Mouse (Mus musculus) liver, embryonic 11.5 days (tissue): ENCODE measurements at regions not wholly inside any gene's neighbourhood (a gene's known extent, or its start where the extent isn't known, plus 50 kb on each side); places are given as distances from the start of the nearest gene placed in this dataset.
"Not testable (repeated sequence)": the region's sequence is repeated elsewhere in the genome, so short reads cannot be mapped to it uniquely, and the experiment has no call there.

Experiments
- ATAC-seq: fragments of 200-750 bp; cut with Nextera tagmentation; replicated peaks from 2 replicates; pipeline ENCODE4 v1.8.0; 2017; ENCODE audit warnings: moderate number of reproducible peaks, mild to moderate bottlenecking, moderate TSS enrichment, moderate library complexity; ENCODE audit not compliant: low FRiP score
- DNase-seq: peaks from one replicate; pipeline ENCODE4 v3.0.0-alpha.2; 2017; ENCODE audit warnings: low spot score
- H3K27ac ChIP-seq: fragments of 300-500 bp; sonication (generic); 2 replicates; pipeline ENCODE4 v1.5.1; 2014; ENCODE audit warnings: mild to moderate bottlenecking, low read depth, low read length, control low read depth
- H3K27me3 ChIP-seq: fragments of 300-500 bp; sonication (generic); replicated peaks from 2 replicates; pipeline ENCODE4 v1.6.1; 2014; ENCODE audit warnings: low read length, mixed read lengths; ENCODE audit not compliant: control insufficient read depth, insufficient read depth
- H3K36me3 ChIP-seq: fragments of 300-500 bp; sonication (generic); 2 replicates; pipeline ENCODE4 v1.6.1; 2014; ENCODE audit warnings: mild to moderate bottlenecking, low read length, moderate library complexity, mixed read lengths; ENCODE audit not compliant: control insufficient read depth, insufficient read depth
- H3K4me1 ChIP-seq: fragments of 300-500 bp; sonication (generic); replicated peaks from 2 replicates; pipeline ENCODE4 v1.6.1; 2014; ENCODE audit warnings: low read length, mixed read lengths; ENCODE audit not compliant: control insufficient read depth, insufficient read depth
- H3K4me2 ChIP-seq: fragments of 300-500 bp; sonication (generic); 2 replicates; pipeline ENCODE4 v1.6.1; 2014; ENCODE audit warnings: mild to moderate bottlenecking, control low read depth, moderate library complexity
- H3K4me3 ChIP-seq: fragments of 300-500 bp; sonication (generic); 2 replicates; pipeline ENCODE4 v1.5.1; 2014; ENCODE audit warnings: low read depth, low read length, control low read depth
- H3K9ac ChIP-seq: fragments of 300-500 bp; sonication (generic); 2 replicates; pipeline ENCODE4 v1.6.1; 2014; ENCODE audit warnings: low read depth, low read length, control low read depth
- H3K9me3 ChIP-seq: fragments of 300-500 bp; sonication (generic); 2 replicates; pipeline ENCODE4 v1.6.1; 2016; ENCODE audit warnings: low read length, inconsistent platforms, mixed read lengths; ENCODE audit not compliant: control insufficient read depth
- whole genome bisulfite sequencing: fragments of 180-500 bp; shearing (Covaris S2); extraction: QIAGEN DNeasy Blood & Tissue Kit; methylation state at CpG from one replicate; pipeline ENCODE4 v1.1.7; 2014; 5-methylcytosine and 5-hydroxymethylcytosine counted together

GRCm38 (mm10) chr7:113035751-113036150 lies 82.0 kb downstream of the Rassf10 start:
- H3K4me3 ChIP-seq, result no peak overlapping the region
- WGBS, result 82% methylated on average over 4 of the region's 4 CpGs
- no peaks in the 10 kb centered on the region for H3K4me1 ChIP-seq
- H3K4me2 ChIP-seq, result no peak overlapping the region
- no peaks in the 10 kb centered on the region for H3K36me3 ChIP-seq
- no peak overlapping the region for H3K9ac ChIP-seq
- no peaks in the 10 kb centered on the region for H3K9me3 ChIP-seq
- no peaks in the 10 kb centered on the region for H3K27me3 ChIP-seq
- ATAC-seq (no peak), DNase-seq (no peak)
- no peak overlapping the region for H3K27ac ChIP-seq

DNA sequence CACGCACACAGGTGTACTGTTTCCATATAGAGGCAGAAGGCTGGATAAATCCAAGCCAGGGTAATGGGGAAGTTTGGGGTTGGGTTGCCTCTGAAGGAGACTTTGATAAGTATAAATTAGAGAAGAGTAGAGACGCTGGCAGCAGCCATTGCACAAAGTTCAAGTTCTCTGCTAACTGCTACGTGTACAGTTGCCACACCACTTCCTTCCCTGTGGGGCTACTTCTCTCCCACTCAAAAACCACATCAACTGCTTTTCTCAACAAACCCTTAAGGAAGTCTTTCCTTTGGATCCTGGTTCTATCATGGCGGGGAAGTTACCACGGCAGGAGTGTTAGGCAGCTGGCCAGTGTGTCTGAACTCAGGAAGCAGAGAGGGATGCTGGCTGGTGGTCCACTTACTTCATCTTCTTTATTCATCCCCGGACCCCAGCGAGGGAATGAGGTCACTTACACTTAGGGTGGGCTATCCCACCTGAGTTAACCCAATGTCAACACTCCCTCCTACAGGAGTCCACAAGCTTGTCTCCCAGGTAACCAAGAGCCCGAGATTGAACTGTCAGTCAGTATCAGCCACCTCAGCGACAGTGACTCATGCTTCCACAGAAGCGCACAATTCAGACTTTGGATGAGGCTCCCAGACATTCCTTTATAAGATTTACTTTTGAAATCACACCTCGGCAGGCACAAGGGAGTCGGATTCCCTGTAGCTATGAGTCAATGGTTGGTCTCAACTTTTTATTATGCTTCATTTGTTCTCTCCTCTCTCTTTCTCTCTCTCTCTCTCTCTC lies 84.3 kb downstream of the Rassf10 start:
- H3K9me3 ChIP-seq, result no peaks in the 10 kb centered on the region
- no peak overlapping the region for H3K4me2 ChIP-seq
- 69% methylated on average over 12 of the region's 12 CpGs for WGBS
- no peaks in the 10 kb centered on the region for H3K27me3 ChIP-seq
- DNase-seq (no peak), ATAC-seq (no peak)
- no peak overlapping the region for H3K4me3 ChIP-seq
- H3K9ac ChIP-seq, result no peak overlapping the region
- no peaks in the 10 kb centered on the region for H3K36me3 ChIP-seq
- no peak overlapping the region for H3K27ac ChIP-seq
- H3K4me1 ChIP-seq, result no peaks in the 10 kb centered on the region

DNA sequence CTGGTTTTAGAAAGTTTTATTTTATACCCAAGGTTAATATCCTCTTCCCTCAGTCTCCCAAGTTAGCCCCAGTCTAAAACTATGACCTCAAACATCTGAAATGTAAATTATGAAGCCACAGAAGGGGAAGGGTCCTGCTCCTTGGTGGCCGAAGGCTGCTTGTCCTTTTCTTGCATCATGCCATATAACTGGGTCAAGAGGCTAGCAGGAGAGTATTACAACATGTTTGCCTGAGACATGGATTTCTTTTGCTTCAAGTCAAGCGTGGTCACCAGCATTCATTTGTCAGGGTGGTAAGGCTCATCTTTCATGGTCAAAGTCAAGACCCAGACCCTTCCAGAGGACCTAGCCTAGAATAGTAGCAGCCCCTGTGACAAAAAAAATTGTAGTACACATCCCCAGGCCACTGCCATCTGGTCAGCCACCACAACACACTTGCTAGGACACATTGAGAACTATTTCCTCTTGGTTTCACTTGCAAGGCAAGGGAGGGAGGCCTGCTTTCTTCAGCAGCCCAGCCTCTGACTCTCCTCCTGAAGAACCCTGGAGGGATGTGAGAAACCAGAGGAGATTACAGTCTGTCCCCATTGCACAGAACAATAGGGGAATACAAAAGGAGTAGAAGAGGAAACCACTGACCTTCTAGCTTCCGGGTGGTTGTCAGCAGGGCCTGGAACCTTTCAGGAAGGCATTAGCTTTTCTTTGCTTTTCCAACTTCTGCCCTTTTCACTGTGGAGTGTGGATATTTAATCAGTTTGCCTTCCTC lies 85.3 kb downstream of the Rassf10 start:
- H3K4me2 ChIP-seq, result no peak overlapping the region
- H3K9ac ChIP-seq, result no peak overlapping the region
- H3K36me3 ChIP-seq, result no peaks in the 10 kb centered on the region
- 66% methylated on average over 3 of the region's 3 CpGs for WGBS
- H3K27ac ChIP-seq, result no peak overlapping the region
- H3K4me1 ChIP-seq, result no peaks in the 10 kb centered on the region
- no peaks in the 10 kb centered on the region for H3K9me3 ChIP-seq
- ATAC-seq (no peak), DNase-seq (no peak)
- no peaks in the 10 kb centered on the region for H3K27me3 ChIP-seq
- H3K4me3 ChIP-seq, result no peak overlapping the region

DNA sequence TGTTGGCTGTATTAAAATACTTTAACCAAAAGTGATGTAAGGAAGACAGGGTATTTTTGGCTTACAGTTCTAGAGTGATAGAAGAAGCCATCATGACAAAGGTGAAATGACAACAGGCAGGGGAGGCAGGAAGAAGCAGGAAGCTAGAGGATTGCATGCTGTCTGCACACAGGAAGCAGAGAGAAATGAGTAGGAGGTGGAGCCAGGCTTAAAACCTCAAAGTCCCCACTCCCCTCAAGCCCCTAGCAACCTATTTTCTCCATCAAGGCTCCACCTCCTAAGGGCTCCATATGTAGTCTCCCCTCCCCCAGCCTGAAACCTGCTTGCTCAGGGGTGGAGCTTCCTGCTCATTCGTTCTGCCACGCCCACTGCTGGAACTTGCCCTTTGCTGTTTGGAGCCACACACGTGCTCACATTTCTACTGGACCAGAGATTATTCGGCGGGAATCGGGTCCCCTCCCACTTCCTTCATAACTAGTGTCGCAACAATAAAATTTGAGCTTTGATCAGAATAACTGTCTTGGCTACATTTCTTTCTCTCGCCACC lies 91.9 kb downstream of the Rassf10 start:
- H3K4me2 ChIP-seq, H3K9ac ChIP-seq, H3K9me3 ChIP-seq, H3K4me3 ChIP-seq, H3K27ac ChIP-seq, ATAC-seq, H3K4me1 ChIP-seq, H3K36me3 ChIP-seq, H3K27me3 ChIP-seq, DNase-seq: not testable (repeated sequence)
- 67% methylated on average over 7 of the region's 8 CpGs for whole genome bisulfite sequencing

DNA sequence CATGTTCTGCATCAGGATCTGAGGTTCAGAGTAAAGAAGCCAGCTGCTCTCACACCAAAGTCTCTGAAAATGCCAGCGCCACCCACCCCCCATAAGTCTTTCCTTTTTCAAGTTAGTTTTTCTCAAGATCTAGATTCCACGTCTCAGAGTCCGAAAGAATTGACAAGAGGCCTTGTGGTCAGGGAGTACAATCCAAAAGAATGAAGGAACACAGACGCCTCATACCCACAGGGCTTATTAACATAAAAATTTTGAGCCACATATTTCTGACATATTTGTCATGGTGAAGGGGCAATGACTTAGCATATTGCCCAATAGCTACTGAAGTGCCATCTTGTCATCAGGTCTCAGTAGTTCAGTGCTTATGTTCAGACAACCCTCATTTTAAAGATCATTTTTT lies 92.6 kb downstream of the Rassf10 start:
- DNase-seq, result no peak
- Histone ChIP-seq H3K27ac (no peak overlapping the region), H3K27me3 (no peaks in the 10 kb centered on the region), H3K4me2 (no peak overlapping the region), H3K9ac (no peak overlapping the region), H3K9me3 (no peaks in the 10 kb centered on the region), H3K4me1 (no peaks in the 10 kb centered on the region), H3K36me3 (no peaks in the 10 kb centered on the region), H3K4me3 (no peak overlapping the region)
- no peak for ATAC-seq
- WGBS, result 86% methylated on average over 4 of the region's 4 CpGs

DNA sequence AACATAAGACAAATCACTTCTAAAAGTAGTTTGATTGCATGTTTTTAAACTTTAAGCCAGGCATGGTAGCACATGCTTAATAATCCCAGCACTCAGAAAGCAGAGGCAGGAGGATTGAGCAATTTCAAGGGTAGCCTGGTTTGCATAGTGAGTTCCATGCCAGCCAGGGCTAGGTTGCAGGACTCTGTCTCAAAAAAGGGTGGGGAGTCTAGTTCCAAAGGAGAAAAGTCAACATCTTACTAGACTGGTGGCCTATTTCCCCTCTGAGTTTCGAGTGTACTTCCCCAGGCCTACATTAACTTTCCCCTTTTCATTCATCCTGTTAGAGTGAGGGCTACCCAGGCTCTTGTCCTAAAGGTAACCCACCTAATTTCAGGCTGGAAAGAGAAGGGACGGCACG lies 93.8 kb downstream of the Rassf10 start:
- H3K4me1 ChIP-seq, result no peaks in the 10 kb centered on the region
- WGBS, result 82% methylated on average over 3 of the region's 3 CpGs
- no peak overlapping the region for H3K27ac ChIP-seq
- no peaks in the 10 kb centered on the region for H3K9me3 ChIP-seq
- H3K9ac ChIP-seq, result no peak overlapping the region
- no peak for DNase-seq
- no peak overlapping the region for H3K4me2 ChIP-seq
- no peak overlapping the region for H3K4me3 ChIP-seq
- ATAC-seq, result no peak
- no peaks in the 10 kb centered on the region for H3K27me3 ChIP-seq
- H3K36me3 ChIP-seq, result no peaks in the 10 kb centered on the region

DNA sequence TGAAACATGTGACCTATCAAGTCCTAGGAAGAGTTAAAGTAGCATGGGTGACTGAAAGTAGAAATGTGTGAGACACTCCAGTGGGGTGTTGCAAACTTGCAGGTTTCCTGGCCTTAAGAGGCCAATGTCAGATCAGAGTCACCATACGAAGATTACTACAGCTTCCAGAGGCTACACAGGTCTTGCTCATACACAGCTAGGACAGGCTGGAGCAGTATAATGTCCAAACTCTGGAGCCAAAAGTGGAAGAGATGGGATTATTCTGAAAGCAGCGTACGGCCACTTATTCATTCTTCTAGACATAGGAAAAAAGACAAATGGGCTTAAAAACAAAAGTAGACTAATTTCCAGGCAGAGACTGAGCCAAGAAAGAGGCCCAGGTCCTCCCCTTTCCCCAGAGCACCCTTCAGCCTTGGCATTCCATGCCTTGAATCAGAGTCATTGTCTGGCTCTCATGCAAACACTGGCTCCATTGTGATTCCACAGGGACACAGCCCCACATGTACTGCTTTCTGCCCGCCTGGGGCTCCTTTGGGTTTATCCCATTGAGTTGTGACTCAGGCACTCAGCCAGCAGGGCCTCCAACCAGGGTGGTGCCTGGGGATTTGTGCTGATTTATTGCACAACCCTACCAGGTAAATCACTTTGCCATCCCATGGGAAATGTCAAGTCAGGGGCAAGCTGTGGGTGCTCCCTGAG lies 94.5 kb downstream of the Rassf10 start:
- Histone ChIP-seq H3K27me3 (no peaks in the 10 kb centered on the region), H3K36me3 (no peaks in the 10 kb centered on the region), H3K4me1 (no peaks in the 10 kb centered on the region), H3K4me3 (no peak overlapping the region), H3K27ac (no peak overlapping the region), H3K4me2 (no peak overlapping the region), H3K9ac (no peak overlapping the region), H3K9me3 (no peaks in the 10 kb centered on the region)
- WGBS, result 84% methylated on average over 4 of the region's 4 CpGs
- DNase-seq, result no peak
- no peak for ATAC-seq

DNA sequence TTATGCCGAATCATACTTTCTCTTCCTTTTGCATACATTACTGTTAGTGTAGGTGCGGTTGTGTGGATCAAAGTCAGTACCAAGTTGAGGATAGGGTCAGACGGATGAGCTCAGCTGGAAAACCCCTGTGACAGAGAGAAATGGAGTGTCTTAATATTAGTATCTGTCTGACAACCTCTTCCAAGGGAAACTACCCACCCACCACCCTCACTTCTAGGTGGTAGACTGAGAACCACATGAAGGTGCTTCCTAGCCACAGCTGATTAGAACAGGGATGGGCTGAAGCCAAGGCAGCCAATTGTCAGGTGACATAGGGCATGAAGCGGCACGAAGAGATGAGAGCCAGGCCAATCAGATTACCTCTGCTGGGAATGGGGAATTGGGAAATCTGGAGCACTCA lies 95.7 kb downstream of the Rassf10 start:
- ATAC-seq (no peak), DNase-seq (no peak)
- H3K4me1 ChIP-seq, result no peaks in the 10 kb centered on the region
- no peaks in the 10 kb centered on the region for H3K36me3 ChIP-seq
- H3K4me3 ChIP-seq, result no peak overlapping the region
- H3K9me3 ChIP-seq, result no peaks in the 10 kb centered on the region
- H3K4me2 ChIP-seq, result no peak overlapping the region
- H3K27ac ChIP-seq, result no peak overlapping the region
- H3K27me3 ChIP-seq, result no peaks in the 10 kb centered on the region
- WGBS, result 62% methylated on average over 5 of the region's 5 CpGs
- H3K9ac ChIP-seq, result no peak overlapping the region
